Mouse (Mus musculus): ENCODE data around the gene Rnaseh2b. TPM values are rescaled to one million over a fixed set of nuclear protein-coding genes. Genes with fewer than 3 reads are reported as not detected.

Rnaseh2b gene
- total RNA-seq, 2 experiments from 2014 or later = 22.0 to 24.0 TPM

GRCm38 (mm10) chr14:62309026-62309425, 16.6 kb downstream of the Rnaseh2b start:
- intact Hi-C loops (cut with DNase I) = no loop called here
- no peak for DNase-seq

GRCm38 (mm10) chr14:62311672-62312071, 19.3 kb downstream of the Rnaseh2b start:
- DNase-seq = no peak
- intact Hi-C loops (cut with DNase I) = no loop called here

GRCm38 (mm10) chr14:62322581-62323344, 30.4 kb downstream of the Rnaseh2b start:
- intact Hi-C loops (cut with DNase I) = no loop called here

GRCm38 (mm10) chr14:62323457-62323856, 31.1 kb downstream of the Rnaseh2b start:
- intact Hi-C loops (cut with DNase I) = no loop called here
- DNase-seq = no peak

More at GRCm38 (mm10) chr14:62322581-62323344, 30.4 kb downstream of the Rnaseh2b start:
- DNase-seq = no peak

- no peak for DNase-seq
- intact Hi-C loops (cut with DNase I) = no loop called here
Measured at GRCm38 (mm10) chr14:62324943-62325342, 32.6 kb downstream of the Rnaseh2b start.

GRCm38 (mm10) chr14:62326026-62326425, 33.6 kb downstream of the Rnaseh2b start:
- intact Hi-C loops (cut with DNase I) = no loop called here
- no peak for DNase-seq

GRCm38 (mm10) chr14:62327171-62327570, 34.8 kb downstream of the Rnaseh2b start:
- no peak for DNase-seq
- intact Hi-C loops (cut with DNase I) = no loop called here

- intact Hi-C loops (cut with DNase I) = no loop called here
- no peak for DNase-seq
Measured at GRCm38 (mm10) chr14:62328606-62329005, 36.2 kb downstream of the Rnaseh2b start.

GRCm38 (mm10) chr14:62329631-62330030, 37.2 kb downstream of the Rnaseh2b start:
- no peak for DNase-seq
- intact Hi-C loops (cut with DNase I) = loop anchor here (10.0 kb wide), 1 partner anchor 675 kb away; no protein-coding TSS in a partner anchor

- intact Hi-C loops (cut with DNase I) = loop anchor here (10.0 kb wide), 1 partner anchor 677 kb away; no protein-coding TSS in a partner anchor
- no peak for DNase-seq
Measured at GRCm38 (mm10) chr14:62331457-62331856, 39.1 kb downstream of the Rnaseh2b start.

- peak; percentile 88 for DNase-seq
- intact Hi-C loops (cut with DNase I) = loop anchor here (10.0 kb wide), 1 partner anchor 677 kb away; no protein-coding TSS in a partner anchor
Measured at GRCm38 (mm10) chr14:62331866-62332619, 39.7 kb downstream of the Rnaseh2b start.

GRCm38 (mm10) chr14:62333909-62334687, 41.7 kb downstream of the Rnaseh2b start:
- DNase-seq = no peak

GRCm38 (mm10) chr14:62339196-62339595, 46.8 kb downstream of the Rnaseh2b start:
- intact Hi-C loops (cut with DNase I) = loop anchor here (10.0 kb wide), 1 partner anchor 684 kb away; no protein-coding TSS in a partner anchor
- no peak for DNase-seq

More at GRCm38 (mm10) chr14:62333909-62334687, 41.7 kb downstream of the Rnaseh2b start:
- intact Hi-C loops (cut with DNase I) = loop anchor here (10.0 kb wide), 1 partner anchor 679 kb away; no protein-coding TSS in a partner anchor

GRCm38 (mm10) chr14:62341887-62342642, 49.7 kb downstream of the Rnaseh2b start:
- DNase-seq = peak; percentile 47
- intact Hi-C loops (cut with DNase I) = no loop called here

- intact Hi-C loops (cut with DNase I) = no loop called here
- DNase-seq = no peak
Measured at GRCm38 (mm10) chr14:62342643-62343144, 50.3 kb downstream of the Rnaseh2b start.

GRCm38 (mm10) chr14:62346570-62346969, 54.2 kb downstream of the Rnaseh2b start:
- no peak for DNase-seq
- intact Hi-C loops (cut with DNase I) = no loop called here

GRCm38 (mm10) chr14:62347103-62347502, 54.7 kb downstream of the Rnaseh2b start:
- intact Hi-C loops (cut with DNase I) = no loop called here
- DNase-seq = no peak

- intact Hi-C loops (cut with DNase I) = no loop called here
- DNase-seq = no peak
Measured at GRCm38 (mm10) chr14:62349786-62350185, 57.4 kb downstream of the Rnaseh2b start.

- DNase-seq = no peak
- intact Hi-C loops (cut with DNase I) = no loop called here
Measured at GRCm38 (mm10) chr14:62350186-62350585, 57.8 kb downstream of the Rnaseh2b start.

- intact Hi-C loops (cut with DNase I) = no loop called here
- DNase-seq = no peak
Measured at GRCm38 (mm10) chr14:62350890-62351289, 58.5 kb downstream of the Rnaseh2b start.

Measured in left cerebral cortex, postnatal 4 days (tissue).